Mouse (Mus musculus) erythroblast, embryonic 14.5 days (primary cell): ENCODE data around the gene Tnn.

Experiments used
- GATA1 ChIP-seq: IDR thresholded peaks from 2 replicates; pipeline ENCODE4 v1.6.1; 2012; ENCODE audit warnings: low read length, inconsistent platforms, mixed read lengths
- TAL1 ChIP-seq: IDR thresholded peaks from 3 replicates; pipeline ENCODE4 v1.6.1; 2012; ENCODE audit warnings: low read length, inconsistent platforms, mixed read lengths

GRCm38 (mm10) chr1:160100996-160101395 is 52.4 kb downstream of the Tnn start:
- TF ChIP-seq GATA1 (no peak), TAL1 (no peak)
